Mouse (Mus musculus): ENCODE results near the gene 2900011O08Rik. TPM values are rescaled to one million over a fixed set of nuclear protein-coding genes. Genes with fewer than 3 reads are reported as not detected.
A peak's percentile ranks its signal among the peaks of the same experiment; 100 is the strongest.

Gene 2900011O08Rik
- 0.63 and 0.72 TPM in 2 replicates for polyA plus RNA-seq (2015; fragmentation: Nextera tagmentation; extraction: Ambion mirVana)

- no peaks in the 10 kb centered on the region for H3K36me3 ChIP-seq (ENCODE audit: control insufficient read depth, insufficient read depth)
- no peaks in the 10 kb centered on the region; the same call in 1 of the 2 replicates for H3K27me3 ChIP-seq (ENCODE audit: control insufficient read depth, insufficient read depth, low read length)
- H3K4me2 ChIP-seq (ENCODE audit: low read depth, low read length), result peak within 1 kb of the TSS; percentile 86
- H3K4me3 ChIP-seq (ENCODE audit: low read length), result peak within 1 kb of the TSS; percentile 52
- WGBS, result under 1% methylated on average over 31 of the region's 31 CpGs
- H3K4me1 ChIP-seq (ENCODE audit: control insufficient read depth, insufficient read depth, low read length), result peaks cover 8% of the 10 kb centered on the region; the same call in 1 of the 2 replicates
- H3K27ac ChIP-seq (ENCODE audit: low read length), result no peak within 1 kb of the TSS
- no peak for ATAC-seq (replicated peaks; ENCODE audit: extremely low read depth, insufficient read depth, low FRiP score)
- H3K9ac ChIP-seq (ENCODE audit: low read length), result peak within 1 kb of the TSS; percentile 47
- no peaks in the 10 kb centered on the region for H3K9me3 ChIP-seq (replicated peaks; ENCODE audit: control insufficient read depth, low read length)
These were observed at the start of gene 2900011O08Rik, which contains the start of gene Ifitm7 for GRCm38 (mm10) chr16:13986574-13987478. Gene 2900011O08Rik, plus strand, starts transcription at chr16:13986604. Gene Ifitm7, minus strand, starts transcription at chr16:13986888.

- peak overlapping the region; percentile 99 for H3K4me2 ChIP-seq (ENCODE audit: low read depth, low read length)
- no peak overlapping the region for H3K27ac ChIP-seq (ENCODE audit: low read length)
- peaks cover 22% of the 10 kb centered on the region for H3K27me3 ChIP-seq (ENCODE audit: control insufficient read depth, insufficient read depth, low read length)
- peaks cover 2% of the 10 kb centered on the region; the same call in 1 of the 2 replicates for H3K4me1 ChIP-seq (ENCODE audit: control insufficient read depth, insufficient read depth, low read length)
- peak overlapping the region; percentile 68 for H3K4me3 ChIP-seq (ENCODE audit: low read length)
- peak overlapping the region; percentile 75 for H3K9ac ChIP-seq (ENCODE audit: low read length)
- peak; percentile 85 for ATAC-seq (replicated peaks; ENCODE audit: extremely low read depth, insufficient read depth, low FRiP score)
- 5% methylated on average over 28 of the region's 28 CpGs for WGBS
- no peaks in the 10 kb centered on the region for H3K36me3 ChIP-seq (ENCODE audit: control insufficient read depth, insufficient read depth)
- H3K9me3 ChIP-seq (replicated peaks; ENCODE audit: control insufficient read depth, low read length), result no peaks in the 10 kb centered on the region
These were observed 46.1 kb upstream of the 2900011O08Rik start for GRCm38 (mm10) chr16:13940139-13940846.

GRCm38 (mm10) chr16:13940847-13941395 lies 45.5 kb upstream of the 2900011O08Rik start:
- 3% methylated on average over 34 of the region's 34 CpGs for WGBS
- H3K9me3 ChIP-seq (replicated peaks; ENCODE audit: control insufficient read depth, low read length), result no peaks in the 10 kb centered on the region
- peak; percentile 58 for ATAC-seq (replicated peaks; ENCODE audit: extremely low read depth, insufficient read depth, low FRiP score)
- H3K4me3 ChIP-seq (ENCODE audit: low read length), result peak overlapping the region; percentile 68
- peaks cover 2% of the 10 kb centered on the region; the same call in 1 of the 2 replicates for H3K4me1 ChIP-seq (ENCODE audit: control insufficient read depth, insufficient read depth, low read length)
- no peak overlapping the region for H3K27ac ChIP-seq (ENCODE audit: low read length)
- peaks cover 22% of the 10 kb centered on the region for H3K27me3 ChIP-seq (ENCODE audit: control insufficient read depth, insufficient read depth, low read length)
- H3K36me3 ChIP-seq (ENCODE audit: control insufficient read depth, insufficient read depth), result no peaks in the 10 kb centered on the region
- H3K9ac ChIP-seq (ENCODE audit: low read length), result peak overlapping the region; percentile 75
- peak overlapping the region; percentile 99 for H3K4me2 ChIP-seq (ENCODE audit: low read depth, low read length)

DNA sequence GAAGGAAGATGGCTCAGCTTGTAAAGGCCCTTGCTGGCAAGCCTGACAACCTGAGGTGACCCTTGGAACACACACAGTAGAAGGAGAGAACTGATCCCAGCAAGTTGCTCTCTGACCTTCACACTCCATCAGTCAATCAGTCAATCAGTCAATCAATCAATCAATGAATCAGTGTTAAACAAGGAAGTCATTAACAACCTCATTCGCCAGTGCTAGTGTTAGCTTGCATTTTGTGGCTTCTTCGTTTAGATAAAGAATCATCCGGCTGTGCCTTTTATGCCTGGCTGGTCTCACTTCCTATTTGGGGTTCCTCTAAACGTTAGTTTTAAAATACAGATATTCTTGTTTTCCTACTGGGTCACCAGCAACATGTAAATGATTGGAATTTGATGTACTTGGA lies 42.2 kb upstream of the 2900011O08Rik start:
- H3K27me3 ChIP-seq (ENCODE audit: control insufficient read depth, insufficient read depth, low read length), result peaks cover 22% of the 10 kb centered on the region
- H3K36me3 ChIP-seq (ENCODE audit: control insufficient read depth, insufficient read depth), result no peaks in the 10 kb centered on the region
- ATAC-seq (replicated peaks; ENCODE audit: extremely low read depth, insufficient read depth, low FRiP score), result no peak
- 56% methylated on average over 4 of the region's 4 CpGs for whole genome bisulfite sequencing
- no peak overlapping the region for H3K4me2 ChIP-seq (ENCODE audit: low read depth, low read length)
- H3K4me1 ChIP-seq (ENCODE audit: control insufficient read depth, insufficient read depth, low read length), result peaks cover 2% of the 10 kb centered on the region; the same call in 1 of the 2 replicates
- H3K27ac ChIP-seq (ENCODE audit: low read length), result no peak overlapping the region
- H3K9ac ChIP-seq (ENCODE audit: low read length), result no peak overlapping the region
- no peak overlapping the region for H3K4me3 ChIP-seq (ENCODE audit: low read length)
- no peaks in the 10 kb centered on the region for H3K9me3 ChIP-seq (replicated peaks; ENCODE audit: control insufficient read depth, low read length)

DNA sequence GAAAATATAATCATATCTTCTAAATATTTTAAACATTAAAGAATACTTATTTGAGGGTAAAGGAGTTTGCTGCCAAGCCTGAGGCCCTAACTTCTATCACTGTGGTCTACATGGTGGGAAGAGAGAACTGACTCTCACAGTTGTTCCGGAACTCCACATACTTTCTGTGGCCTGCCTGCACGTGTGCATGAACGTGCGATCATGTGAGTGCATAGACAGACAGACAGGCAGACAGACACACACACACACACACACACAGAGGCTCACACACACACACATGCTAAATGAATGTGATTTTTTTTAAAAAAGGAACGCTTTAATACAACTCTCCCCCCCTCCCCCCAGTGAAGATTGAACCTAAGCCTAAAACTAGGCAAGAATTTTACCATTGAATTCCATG lies 41.7 kb upstream of the 2900011O08Rik start:
- Histone ChIP-seq H3K27ac (ENCODE audit: low read length) (no peak overlapping the region), H3K4me1 (ENCODE audit: control insufficient read depth, insufficient read depth, low read length) (peaks cover 2% of the 10 kb centered on the region; the same call in 1 of the 2 replicates), H3K4me2 (ENCODE audit: low read depth, low read length) (no peak overlapping the region), H3K27me3 (ENCODE audit: control insufficient read depth, insufficient read depth, low read length) (peaks cover 19% of the 10 kb centered on the region), H3K9ac (ENCODE audit: low read length) (no peak overlapping the region), H3K9me3 (replicated peaks; ENCODE audit: control insufficient read depth, low read length) (no peaks in the 10 kb centered on the region), H3K4me3 (ENCODE audit: low read length) (no peak overlapping the region), H3K36me3 (ENCODE audit: control insufficient read depth, insufficient read depth) (no peaks in the 10 kb centered on the region)
- 68% methylated on average over 5 of the region's 5 CpGs for WGBS
- ATAC-seq (replicated peaks; ENCODE audit: extremely low read depth, insufficient read depth, low FRiP score), result no peak

- H3K9ac ChIP-seq (ENCODE audit: low read length), result no peak overlapping the region
- peaks cover 2% of the 10 kb centered on the region; the same call in 1 of the 2 replicates for H3K4me1 ChIP-seq (ENCODE audit: control insufficient read depth, insufficient read depth, low read length)
- no peak for ATAC-seq (replicated peaks; ENCODE audit: extremely low read depth, insufficient read depth, low FRiP score)
- H3K4me2 ChIP-seq (ENCODE audit: low read depth, low read length), result no peak overlapping the region
- no peaks in the 10 kb centered on the region for H3K9me3 ChIP-seq (replicated peaks; ENCODE audit: control insufficient read depth, low read length)
- WGBS, result 51% methylated on average over 4 of the region's 4 CpGs
- H3K27ac ChIP-seq (ENCODE audit: low read length), result no peak overlapping the region
- no peak overlapping the region for H3K4me3 ChIP-seq (ENCODE audit: low read length)
- H3K36me3 ChIP-seq (ENCODE audit: control insufficient read depth, insufficient read depth), result no peaks in the 10 kb centered on the region
- H3K27me3 ChIP-seq (ENCODE audit: control insufficient read depth, insufficient read depth, low read length), result peaks cover 18% of the 10 kb centered on the region
These were observed 41.3 kb upstream of the 2900011O08Rik start for GRCm38 (mm10) chr16:13945153-13945552.

DNA sequence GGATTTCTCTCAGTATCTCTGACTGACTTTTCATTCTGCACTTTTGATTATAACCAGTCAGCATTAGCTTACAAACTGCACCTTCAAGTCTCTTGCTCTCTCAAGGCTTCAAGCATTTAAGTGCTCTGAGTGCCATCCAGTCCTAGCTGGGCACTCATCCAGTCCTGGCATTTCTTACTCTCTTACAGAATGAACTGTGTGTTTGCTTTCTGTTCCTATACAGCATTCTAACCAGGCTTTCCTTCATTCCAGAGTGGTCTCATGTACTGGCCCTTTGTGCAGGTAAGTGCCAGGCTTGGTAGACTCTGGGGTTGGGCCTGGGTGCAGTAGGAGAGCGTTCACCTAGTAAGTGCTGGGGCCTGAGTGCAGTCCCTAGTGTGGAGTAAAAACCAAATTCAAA lies 40.1 kb upstream of the 2900011O08Rik start:
- H3K27me3 ChIP-seq (ENCODE audit: control insufficient read depth, insufficient read depth, low read length), result peaks cover 10% of the 10 kb centered on the region
- no peaks in the 10 kb centered on the region for H3K4me1 ChIP-seq (ENCODE audit: control insufficient read depth, insufficient read depth, low read length)
- H3K36me3 ChIP-seq (ENCODE audit: control insufficient read depth, insufficient read depth), result no peaks in the 10 kb centered on the region
- H3K4me2 ChIP-seq (ENCODE audit: low read depth, low read length), result no peak overlapping the region
- no peak for ATAC-seq (replicated peaks; ENCODE audit: extremely low read depth, insufficient read depth, low FRiP score)
- H3K27ac ChIP-seq (ENCODE audit: low read length), result no peak overlapping the region
- no peak overlapping the region for H3K4me3 ChIP-seq (ENCODE audit: low read length)
- no peak overlapping the region for H3K9ac ChIP-seq (ENCODE audit: low read length)
- 83% methylated on average over 1 of the region's 1 CpGs for WGBS
- no peaks in the 10 kb centered on the region for H3K9me3 ChIP-seq (replicated peaks; ENCODE audit: control insufficient read depth, low read length)

DNA sequence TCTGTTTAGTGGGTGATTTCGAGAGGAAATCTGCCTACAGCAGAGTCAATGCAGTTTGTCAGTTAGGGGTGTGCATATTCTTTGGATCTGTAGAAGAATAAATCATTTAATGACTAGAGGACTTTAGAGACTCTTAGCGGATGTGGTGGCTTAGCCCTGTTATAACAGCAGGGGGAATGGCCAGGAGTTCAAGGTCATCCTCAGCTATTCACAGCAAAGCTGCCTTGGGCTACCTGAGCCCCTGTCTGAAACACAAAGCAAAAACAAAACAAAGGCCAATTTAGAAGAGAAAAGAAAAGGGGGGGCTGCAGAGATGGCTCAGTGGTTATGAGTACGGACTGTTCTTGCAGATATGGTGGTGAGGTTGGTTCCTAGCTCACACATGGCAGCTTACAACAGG lies 35.2 kb upstream of the 2900011O08Rik start:
- Histone ChIP-seq H3K27ac (ENCODE audit: low read length) (no peak overlapping the region), H3K4me2 (ENCODE audit: low read depth, low read length) (no peak overlapping the region), H3K9me3 (replicated peaks; ENCODE audit: control insufficient read depth, low read length) (no peaks in the 10 kb centered on the region), H3K27me3 (ENCODE audit: control insufficient read depth, insufficient read depth, low read length) (no peaks in the 10 kb centered on the region), H3K9ac (ENCODE audit: low read length) (no peak overlapping the region), H3K36me3 (ENCODE audit: control insufficient read depth, insufficient read depth) (no peaks in the 10 kb centered on the region), H3K4me3 (ENCODE audit: low read length) (no peak overlapping the region), H3K4me1 (ENCODE audit: control insufficient read depth, insufficient read depth, low read length) (no peaks in the 10 kb centered on the region)
- 76% methylated on average over 3 of the region's 3 CpGs for WGBS
- ATAC-seq (replicated peaks; ENCODE audit: extremely low read depth, insufficient read depth, low FRiP score), result no peak

All from heart, embryonic 16.5 days (tissue).